Mouse (Mus musculus) spleen, postnatal 4 days (tissue): ENCODE results near the gene Cfap43.

ENCODE experiments used
- DNase-seq, 2 experiments: peaks; one replicate each; pipeline ENCODE4 v3.0.0; 2022; ENCODE audit warnings: low spot score in 2 of 2

Gene Cfap43

GRCm38 (mm10) chr19:47885886-47886285 lies 33.2 kb downstream of the Cfap43 start:
- DNase-seq = no peak

- no peak for DNase-seq
Measured at GRCm38 (mm10) chr19:47885191-47885743, 33.8 kb downstream of the Cfap43 start.

GRCm38 (mm10) chr19:47884296-47885085 lies 34.6 kb downstream of the Cfap43 start:
- DNase-seq = no peak

- no peak for DNase-seq
Measured at GRCm38 (mm10) chr19:47882882-47883254, 36.2 kb downstream of the Cfap43 start.

GRCm38 (mm10) chr19:47882151-47882881 lies 36.8 kb downstream of the Cfap43 start:
- peak; percentile 80 to 92 for DNase-seq

- DNase-seq = no peak
Measured at GRCm38 (mm10) chr19:47881538-47881937, 37.5 kb downstream of the Cfap43 start.

GRCm38 (mm10) chr19:47876252-47876651 lies 42.8 kb downstream of the Cfap43 start:
- DNase-seq = no peak

- no peak for DNase-seq
Measured at GRCm38 (mm10) chr19:47871515-47871914, 47.6 kb downstream of the Cfap43 start.

- DNase-seq = no peak
Measured at GRCm38 (mm10) chr19:47870102-47870666, 48.9 kb downstream of the Cfap43 start.

- no peak for DNase-seq
Measured at GRCm38 (mm10) chr19:47869516-47869915, 49.6 kb downstream of the Cfap43 start.

- DNase-seq = no peak
Measured at GRCm38 (mm10) chr19:47868951-47869350, 50.1 kb downstream of the Cfap43 start.

GRCm38 (mm10) chr19:47867628-47868175 lies 51.4 kb downstream of the Cfap43 start:
- DNase-seq = no peak

- peak; percentile 92 to 95 for DNase-seq
Measured at GRCm38 (mm10) chr19:47865353-47865947, 53.6 kb downstream of the Cfap43 start, which contains the start of gene Gsto2. Gene Gsto2 (plus strand): TSS chr19:47865534.

GRCm38 (mm10) chr19:47864721-47865120 lies 54.4 kb downstream of the Cfap43 start:
- DNase-seq = no peak

- DNase-seq = no peak
Measured at GRCm38 (mm10) chr19:47864051-47864450, 55.0 kb downstream of the Cfap43 start.

- no peak for DNase-seq
Measured at GRCm38 (mm10) chr19:47862581-47862980, 56.5 kb downstream of the Cfap43 start.

- DNase-seq = no peak
Measured at GRCm38 (mm10) chr19:47859180-47859579, 59.9 kb downstream of the Cfap43 start.

GRCm38 (mm10) chr19:47857957-47858942 lies 60.8 kb downstream of the Cfap43 start:
- no peak for DNase-seq

- peak; percentile 77 to 90 for DNase-seq
Measured at GRCm38 (mm10) chr19:47854796-47855783, 64.0 kb downstream of the Cfap43 start, which contains the start of gene Gsto1. Gene Gsto1 (plus strand): TSS chr19:47854970.
